Mouse (Mus musculus) intestine, embryonic 15.5 days (tissue): Measurements from ENCODE around the gene Tap2. TPM values are rescaled to one million over a fixed set of nuclear protein-coding genes. Genes with fewer than 3 reads are reported as not detected.

Experiments
- ATAC-seq: fragments of 200-750 bp; cut with Nextera tagmentation; 2 replicates; pipeline ENCODE4 v1.8.0; 2017; ENCODE audit warnings: moderate TSS enrichment, moderate library complexity
- H3K27ac ChIP-seq: fragments of 300-500 bp; sonication (generic); 2 replicates; pipeline ENCODE4 v1.5.1; 2015; ENCODE audit warnings: mild to moderate bottlenecking, inconsistent platforms
- H3K27me3 ChIP-seq: fragments of 300-500 bp; sonication (generic); replicated peaks from 2 replicates; pipeline ENCODE4 v1.6.1; 2015; ENCODE audit warnings: inconsistent platforms
- H3K36me3 ChIP-seq: fragments of 300-500 bp; sonication (generic); 2 replicates; pipeline ENCODE4 v1.6.1; 2015; ENCODE audit warnings: inconsistent platforms
- H3K4me1 ChIP-seq: fragments of 300-500 bp; sonication (generic); replicated peaks from 2 replicates; pipeline ENCODE4 v1.6.1; 2015; ENCODE audit warnings: inconsistent platforms
- H3K4me2 ChIP-seq: fragments of 300-500 bp; sonication (generic); replicated peaks from 2 replicates; pipeline ENCODE4 v1.6.1; 2015; ENCODE audit warnings: mild to moderate bottlenecking, inconsistent platforms
- H3K4me3 ChIP-seq: fragments of 300-500 bp; sonication (generic); replicated peaks from 2 replicates; pipeline ENCODE4 v1.5.1; 2015; ENCODE audit warnings: inconsistent platforms
- H3K9ac ChIP-seq: fragments of 300-500 bp; sonication (generic); 2 replicates; pipeline ENCODE4 v1.6.1; 2015; ENCODE audit warnings: inconsistent platforms
- H3K9me3 ChIP-seq: fragments of 300-500 bp; sonication (generic); 2 replicates; pipeline ENCODE4 v1.6.1; 2016; ENCODE audit warnings: inconsistent platforms
- WGBS: fragments of 180-500 bp; shearing (Covaris S2); methylation state at CpG from one replicate; pipeline ENCODE4 v1.1.7; 2015; 5-methylcytosine and 5-hydroxymethylcytosine counted together
- polyA plus RNA-seq: library from polyadenylated mRNA; unstranded; fragments of >200 nt; fragmentation: Nextera tagmentation; extraction: Ambion mirVana; gene quantifications from 2 replicates; pipeline ENCODE4 v1.2.1, GENCODE M21; 2015

Tap2 gene
- polyA plus RNA-seq, 1 experiment from 2014 or later, result 5.3 TPM

GRCm38 (mm10) chr17:34196941-34197894, 6.1 kb upstream of the Tap2 start, which contains the start of gene Psmb8:
TSS of gene Psmb8 (plus strand) at chr17:34197721.
- Histone ChIP-seq H3K4me3 (peak within 1 kb of the TSS; percentile 39), H3K27me3 (peaks cover 50% of the 10 kb centered on the region), H3K27ac (no peak within 1 kb of the TSS), H3K4me2 (peak within 1 kb of the TSS; percentile 92), H3K9ac (peak within 1 kb of the TSS; percentile 29), H3K36me3 (no peaks in the 10 kb centered on the region), H3K4me1 (peaks cover 11% of the 10 kb centered on the region), H3K9me3 (no peaks in the 10 kb centered on the region)
- 6% methylated on average over 41 of the region's 41 CpGs for WGBS
- ATAC-seq, result peak; percentile 94

- H3K27me3 ChIP-seq, result peaks cover 42% of the 10 kb centered on the region
These were observed 5.3 kb upstream of the Tap2 start for GRCm38 (mm10) chr17:34197904-34198520.

GRCm38 (mm10) chr17:34198521-34198912, 4.8 kb upstream of the Tap2 start:
- peak overlapping the region; percentile 39 for H3K4me3 ChIP-seq
- H3K9me3 ChIP-seq, result no peaks in the 10 kb centered on the region
- peaks cover 10% of the 10 kb centered on the region for H3K4me1 ChIP-seq
- no peak overlapping the region for H3K27ac ChIP-seq
- ATAC-seq, result 0 out of 2 replicates have a peak, but pooled peaks have one; percentile 15
- peaks cover 40% of the 10 kb centered on the region for H3K27me3 ChIP-seq
- no peaks in the 10 kb centered on the region for H3K36me3 ChIP-seq
- H3K4me2 ChIP-seq, result peak overlapping the region; percentile 92
- 9% methylated on average over 11 of the region's 11 CpGs for WGBS
- H3K9ac ChIP-seq, result peak overlapping the region; percentile 29

More at GRCm38 (mm10) chr17:34197904-34198520, 5.3 kb upstream of the Tap2 start:
- Histone ChIP-seq H3K9me3 (no peaks in the 10 kb centered on the region), H3K4me2 (peak overlapping the region; percentile 92), H3K9ac (peak overlapping the region; percentile 29), H3K4me1 (peaks cover 10% of the 10 kb centered on the region), H3K27ac (no peak overlapping the region), H3K4me3 (peak overlapping the region; percentile 39), H3K36me3 (no peaks in the 10 kb centered on the region)
- WGBS, result 3% methylated on average over 32 of the region's 32 CpGs
- ATAC-seq, result peak; percentile 66

GRCm38 (mm10) chr17:34199050-34199619, 4.2 kb upstream of the Tap2 start:
- H3K4me3 ChIP-seq, result peak overlapping the region; percentile 39; the same call in 1 of the 2 replicates
- peaks cover 10% of the 10 kb centered on the region for H3K4me1 ChIP-seq
- 70% methylated on average over 12 of the region's 12 CpGs for WGBS
- H3K36me3 ChIP-seq, result no peaks in the 10 kb centered on the region
- peaks cover 40% of the 10 kb centered on the region for H3K27me3 ChIP-seq
- no peak overlapping the region for H3K9ac ChIP-seq
- ATAC-seq, result no peak
- H3K9me3 ChIP-seq, result no peaks in the 10 kb centered on the region
- no peak overlapping the region for H3K27ac ChIP-seq
- H3K4me2 ChIP-seq, result peak overlapping the region; percentile 92; the same call in 1 of the 2 replicates

GRCm38 (mm10) chr17:34200047-34200446, 3.3 kb upstream of the Tap2 start:
- H3K9ac ChIP-seq, result no peak overlapping the region
- no peak for ATAC-seq
- H3K9me3 ChIP-seq, result no peaks in the 10 kb centered on the region
- WGBS, result 84% methylated on average over 10 of the region's 10 CpGs
- peaks cover 12% of the 10 kb centered on the region for H3K4me1 ChIP-seq
- no peak overlapping the region for H3K4me3 ChIP-seq
- peaks cover 34% of the 10 kb centered on the region for H3K27me3 ChIP-seq
- H3K36me3 ChIP-seq, result no peaks in the 10 kb centered on the region
- H3K4me2 ChIP-seq, result no peak overlapping the region
- no peak overlapping the region for H3K27ac ChIP-seq

- no peak overlapping the region for H3K4me3 ChIP-seq
- WGBS, result 84% methylated on average over 16 of the region's 16 CpGs
- ATAC-seq, result no peak
- H3K9ac ChIP-seq, result no peak overlapping the region
- no peaks in the 10 kb centered on the region for H3K36me3 ChIP-seq
- H3K27ac ChIP-seq, result no peak overlapping the region
- peaks cover 18% of the 10 kb centered on the region for H3K4me1 ChIP-seq
- H3K4me2 ChIP-seq, result no peak overlapping the region
- peaks cover 36% of the 10 kb centered on the region for H3K27me3 ChIP-seq
- no peaks in the 10 kb centered on the region for H3K9me3 ChIP-seq
These were observed 2.4 kb upstream of the Tap2 start for GRCm38 (mm10) chr17:34200772-34201505.

GRCm38 (mm10) chr17:34201506-34202055, 1.7 kb upstream of the Tap2 start:
- no peak overlapping the region for H3K4me3 ChIP-seq
- peaks cover 30% of the 10 kb centered on the region for H3K27me3 ChIP-seq
- peaks cover 18% of the 10 kb centered on the region for H3K4me1 ChIP-seq
- H3K9ac ChIP-seq, result no peak overlapping the region
- no peak overlapping the region for H3K27ac ChIP-seq
- H3K36me3 ChIP-seq, result no peaks in the 10 kb centered on the region
- no peaks in the 10 kb centered on the region for H3K9me3 ChIP-seq
- H3K4me2 ChIP-seq, result no peak overlapping the region
- no peak for ATAC-seq
- 71% methylated on average over 7 of the region's 7 CpGs for WGBS

- Histone ChIP-seq H3K4me1 (peaks cover 15% of the 10 kb centered on the region), H3K36me3 (no peaks in the 10 kb centered on the region), H3K27ac (no peak overlapping the region), H3K27me3 (peaks cover 19% of the 10 kb centered on the region), H3K4me2 (no peak overlapping the region), H3K9ac (no peak overlapping the region), H3K9me3 (no peaks in the 10 kb centered on the region), H3K4me3 (no peak overlapping the region)
- ATAC-seq, result no peak
- WGBS, result 80% methylated on average over 4 of the region's 4 CpGs
These were observed 426 bp upstream of the Tap2 start for GRCm38 (mm10) chr17:34202760-34203442.

- peak overlapping the region; percentile 62 for H3K9ac ChIP-seq
- no peaks in the 10 kb centered on the region for H3K9me3 ChIP-seq
- peak; percentile 69 for ATAC-seq
- H3K4me1 ChIP-seq, result peaks cover 9% of the 10 kb centered on the region
- H3K4me2 ChIP-seq, result peak overlapping the region; percentile 96
- under 1% methylated on average over 44 of the region's 44 CpGs for WGBS
- H3K27me3 ChIP-seq, result peaks cover 6% of the 10 kb centered on the region; the same call in 1 of the 2 replicates
- H3K36me3 ChIP-seq, result no peaks in the 10 kb centered on the region
- no peak overlapping the region for H3K27ac ChIP-seq
- peak overlapping the region; percentile 70 for H3K4me3 ChIP-seq
These were observed 1.1 kb downstream of the Tap2 start for GRCm38 (mm10) chr17:34204303-34205010.

GRCm38 (mm10) chr17:34205021-34205745, 1.9 kb downstream of the Tap2 start:
- H3K36me3 ChIP-seq, result no peaks in the 10 kb centered on the region
- peak; percentile 19; the same call in 1 of the 2 replicates for ATAC-seq
- H3K27me3 ChIP-seq, result peaks cover 6% of the 10 kb centered on the region; the same call in 1 of the 2 replicates
- WGBS, result 26% methylated on average over 18 of the region's 18 CpGs
- peak overlapping the region; percentile 62 for H3K9ac ChIP-seq
- peak overlapping the region; percentile 96 for H3K4me2 ChIP-seq
- no peaks in the 10 kb centered on the region for H3K9me3 ChIP-seq
- H3K4me3 ChIP-seq, result peak overlapping the region; percentile 70
- no peak overlapping the region for H3K27ac ChIP-seq
- H3K4me1 ChIP-seq, result peaks cover 9% of the 10 kb centered on the region
